Comparison of ENCODE assay signal across 14 mouse cellular contexts in the genomic region with DNA sequence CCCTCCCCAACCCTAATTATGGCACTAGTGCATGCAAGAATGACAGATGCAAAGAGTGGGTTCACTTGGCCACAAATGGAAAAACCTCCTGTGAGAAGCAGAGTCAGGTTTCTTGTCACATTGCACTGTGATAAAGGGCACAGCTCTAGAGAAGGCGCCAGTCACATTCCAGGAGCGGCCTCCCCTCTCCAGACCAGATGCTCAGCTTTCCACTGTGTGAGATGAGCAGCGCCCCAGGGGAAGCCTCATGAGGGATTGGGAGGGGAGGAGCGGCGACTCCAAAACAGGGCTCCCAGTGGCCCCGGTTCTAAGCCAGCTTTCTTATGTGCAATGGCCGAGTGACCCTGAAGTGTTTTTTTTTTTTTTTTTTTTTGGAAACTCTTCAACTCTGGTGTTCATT. TPM values are rescaled to one million over a fixed set of nuclear protein-coding genes. Genes with fewer than 3 reads are reported as not detected.
DNase-seq lines count a peak whose midpoint lies in the region; ATAC-seq lines count a peak whose summit lies in the region.
"Had no signal": no experiment of that assay in that cellular context is flagged by ENCODE, and none has a peak within 500 bp of the region (broad histone marks: within the 10 kb centered on the region; RNA-seq: fewer than 3 reads in every experiment).

No protein-coding gene starts in this region.

- peak; percentile 12 for DNase-seq in gastrocnemius, postnatal 10 days
- no peak for DNase-seq in gastrocnemius, adult 8-10 months (ENCODE audit: low spot score in 2 of 2)
- no peak for DNase-seq in kidney, postnatal 14 days
- DNase-seq in embryo, embryonic 10 days (ENCODE audit: low spot score): peak; percentile 85
- DNase-seq in limb, embryonic 11.5 days (ENCODE audit: low spot score): peak; percentile 47
- DNase-seq in ovary, postnatal 10 days (ENCODE audit: low spot score): no peak
- DNase-seq in layer of hippocampus, adult 11-12 months (ENCODE audit: low spot score): no peak
- DNase-seq: adrenal gland, adult 2 months had no signal

- peaks cover 9% of the 10 kb centered on the region; the same call in 1 of the 2 replicates for H3K4me1 ChIP-seq in kidney, embryonic 15.5 days
- H3K4me1 ChIP-seq in limb, embryonic 11.5 days (ENCODE audit: control insufficient read depth, insufficient read depth, low read length): no peaks in the 10 kb centered on the region
- H3K4me1 ChIP-seq: lung, embryonic 15.5 days had no signal

- H3K4me3 ChIP-seq in kidney, embryonic 15.5 days (replicated peaks): no peak overlapping the region
- no peak overlapping the region for H3K4me3 ChIP-seq in limb, embryonic 11.5 days (ENCODE audit: low read depth, low read length)
- H3K4me3 ChIP-seq: lung, embryonic 15.5 days had no signal

- 0 out of 2 replicates have a peak, but pooled peaks have one; percentile 73 for ATAC-seq in kidney, embryonic 15.5 days (replicated peaks; ENCODE audit: low FRiP score)
- peak; percentile 60; the same call in 1 of the 2 replicates for ATAC-seq in limb, embryonic 11.5 days (ENCODE audit: insufficient number of reproducible peaks, low FRiP score, low TSS enrichment, low read depth)
- ATAC-seq: hindbrain, embryonic 16.5 days had no signal

- H3K27ac ChIP-seq in kidney, embryonic 15.5 days: no peak overlapping the region
- no peak overlapping the region for H3K27ac ChIP-seq in limb, embryonic 11.5 days (replicated peaks; ENCODE audit: low read depth, low read length)
- H3K27ac ChIP-seq: lung, embryonic 15.5 days; stomach, postnatal 0 days had no signal

- H3K9ac ChIP-seq in kidney, embryonic 15.5 days: no peak overlapping the region
- H3K9ac ChIP-seq in limb, embryonic 11.5 days (ENCODE audit: low read length): no peak overlapping the region
- H3K9ac ChIP-seq: lung, embryonic 15.5 days had no signal

- H3K4me2 ChIP-seq in kidney, embryonic 15.5 days: no peak overlapping the region
- H3K4me2 ChIP-seq in limb, embryonic 11.5 days (ENCODE audit: low read depth, severe bottlenecking): no peak overlapping the region
- H3K4me2 ChIP-seq: lung, embryonic 15.5 days had no signal

- H3K9me3 ChIP-seq in kidney, embryonic 15.5 days (replicated peaks): no peaks in the 10 kb centered on the region
- H3K9me3 ChIP-seq in limb, embryonic 11.5 days (ENCODE audit: control insufficient read depth, low read length): no peaks in the 10 kb centered on the region
- H3K9me3 ChIP-seq: G1E; lung, embryonic 15.5 days had no signal

- WGBS in kidney, embryonic 15.5 days: 7% methylated on average over 7 of the region's 7 CpGs
- WGBS in limb, embryonic 11.5 days: 3% methylated on average over 7 of the region's 7 CpGs

- H3K27me3 ChIP-seq in kidney, embryonic 15.5 days: no peaks in the 10 kb centered on the region
- no peaks in the 10 kb centered on the region for H3K27me3 ChIP-seq in limb, embryonic 11.5 days (ENCODE audit: control insufficient read depth, insufficient read depth, low read length)
- H3K27me3 ChIP-seq: lung, embryonic 15.5 days had no signal

- H3K36me3 ChIP-seq in kidney, embryonic 15.5 days: no peaks in the 10 kb centered on the region
- no peaks in the 10 kb centered on the region for H3K36me3 ChIP-seq in limb, embryonic 11.5 days (ENCODE audit: control insufficient read depth, insufficient read depth, low read length)
- H3K36me3 ChIP-seq: G1E; lung, embryonic 15.5 days had no signal

RNA-seq across cellular contexts. Expression of gene Gpr1, which starts 11.5 kb away (rescaled TPM):
- total RNA-seq in gastrocnemius, postnatal 10 days (2021): under 1 TPM; 0.29 to 0.59 TPM
- under 1 TPM; 0.15 to 0.52 (median 0.44) TPM for total RNA-seq in gastrocnemius, adult 8-10 months (2022)
- polyA plus RNA-seq in kidney, embryonic 15.5 days (2015; fragmentation: Nextera tagmentation; extraction: Ambion mirVana): 0.10 and 0.13 TPM in 2 replicates
- polyA plus RNA-seq in limb, embryonic 11.5 days (2014; fragmentation: Nextera tagmentation; extraction: Ambion mirVana): 0.09 TPM in 1 of 2 replicates, not detected in the other
- total RNA-seq: megakaryocyte-erythroid progenitor cell, adult 5-6 weeks had no signal
- polyA plus RNA-seq: lung, embryonic 15.5 days had no signal

RNA-seq across cellular contexts. Expression of gene Zdbf2, which starts 47.2 kb away (rescaled TPM):
- total RNA-seq in gastrocnemius, postnatal 10 days (2021): 10 to 100 TPM; 30.3 to 36.6 TPM
- total RNA-seq in gastrocnemius, adult 8-10 months (2022): under 1 TPM; 0.13 to 0.65 (median 0.27) TPM
- 8.4 and 9.1 TPM in 2 replicates for polyA plus RNA-seq in kidney, embryonic 15.5 days (2015; fragmentation: Nextera tagmentation; extraction: Ambion mirVana)
- 11.3 and 11.4 TPM in 2 replicates for polyA plus RNA-seq in limb, embryonic 11.5 days (2014; fragmentation: Nextera tagmentation; extraction: Ambion mirVana)
- total RNA-seq: megakaryocyte-erythroid progenitor cell, adult 5-6 weeks had no signal
- polyA plus RNA-seq: G1E had no signal

RNA-seq across cellular contexts. Expression of gene Ndufs1, which starts 49.3 kb away (rescaled TPM):
- total RNA-seq in gastrocnemius, postnatal 10 days (2021): 100 to 1,000 TPM; 280 to 329 TPM
- total RNA-seq in gastrocnemius, adult 8-10 months (2022): 100 to 1,000 TPM; 316 to 359 (median 349) TPM
- 156 and 159 TPM in 2 replicates for polyA plus RNA-seq in kidney, embryonic 15.5 days (2015; fragmentation: Nextera tagmentation; extraction: Ambion mirVana)
- polyA plus RNA-seq in limb, embryonic 11.5 days (2014; fragmentation: Nextera tagmentation; extraction: Ambion mirVana): 148 and 154 TPM in 2 replicates

RNA-seq across cellular contexts. Expression of gene Eef1b2, which starts 49.3 kb away (rescaled TPM):
- 100 to 1,000 TPM; 594 to 615 TPM for total RNA-seq in gastrocnemius, postnatal 10 days (2021)
- 100 to 1,000 TPM; 321 to 472 (median 367) TPM for total RNA-seq in gastrocnemius, adult 8-10 months (2022)
- polyA plus RNA-seq in kidney, embryonic 15.5 days (2015; fragmentation: Nextera tagmentation; extraction: Ambion mirVana): 542 and 580 TPM in 2 replicates
- 652 and 703 TPM in 2 replicates for polyA plus RNA-seq in limb, embryonic 11.5 days (2014; fragmentation: Nextera tagmentation; extraction: Ambion mirVana)

Comparison
In these comparisons a context has a peak if more than half of its experiments do, and no peak if none do; other contexts are left out.
1. DNase-seq: peak in gastrocnemius, postnatal 10 days (single experiment), embryo, embryonic 10 days (single experiment) and limb, embryonic 11.5 days (single experiment); none in gastrocnemius, adult 8-10 months (0 of 2), kidney, postnatal 14 days (single experiment), ovary, postnatal 10 days (single experiment) and layer of hippocampus, adult 11-12 months (single experiment).
2. RNA of gene Zdbf2, which starts 47.2 kb away (total RNA-seq): 30.3 to 36.6 TPM in gastrocnemius, postnatal 10 days; 0.13 to 0.65 TPM in gastrocnemius, adult 8-10 months; every median in the first group is over 10 times any median in the second.